Mouse (Mus musculus) embryonic fibroblast, embryonic 13.5 days (primary cell): Measurements from ENCODE around the gene Ace3.

Experiments used
- CTCF ChIP-seq: IDR thresholded peaks from 2 replicates; pipeline ENCODE4 v1.5.1; 2011; ENCODE audit warnings: mild to moderate bottlenecking, control low read depth, low read length, moderate library complexity, borderline replicate concordance; ENCODE audit not compliant: insufficient read depth
- POLR2A ChIP-seq: IDR thresholded peaks from 2 replicates; pipeline ENCODE4 v1.6.1; 2011; ENCODE audit warnings: low read depth, mild to moderate bottlenecking, control low read depth, low read length, moderate library complexity

DNA sequence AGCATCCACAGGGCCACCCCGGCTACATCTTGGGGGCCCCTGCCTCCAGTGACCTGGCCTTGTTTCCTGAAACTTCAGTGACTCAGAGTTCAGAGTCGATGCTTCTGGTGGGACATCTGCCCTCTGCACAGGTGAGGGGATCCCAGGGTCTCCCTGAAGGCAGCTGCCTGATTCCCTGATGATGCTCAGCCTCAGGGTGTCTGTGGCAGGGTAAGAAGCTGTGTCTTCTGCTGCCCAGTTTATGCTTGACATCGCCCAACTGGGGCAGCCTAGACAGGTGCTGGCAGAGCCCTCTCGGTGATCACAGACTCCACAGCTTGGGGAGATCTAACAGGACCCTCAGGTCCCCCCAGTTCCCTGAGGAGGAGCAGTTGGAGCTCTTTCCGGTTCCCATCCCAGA lies 33.1 kb downstream of the Ace3 start:
- TF ChIP-seq CTCF (no peak), POLR2A (no peak)
